Mouse (Mus musculus): Measurements from ENCODE around the gene Pts. TPM values are rescaled to one million over a fixed set of nuclear protein-coding genes. Genes with fewer than 3 reads are reported as not detected.

The Pts gene
- total RNA-seq, 2 experiments from 2014 or later, result 11.0 to 12.2 TPM

DNA sequence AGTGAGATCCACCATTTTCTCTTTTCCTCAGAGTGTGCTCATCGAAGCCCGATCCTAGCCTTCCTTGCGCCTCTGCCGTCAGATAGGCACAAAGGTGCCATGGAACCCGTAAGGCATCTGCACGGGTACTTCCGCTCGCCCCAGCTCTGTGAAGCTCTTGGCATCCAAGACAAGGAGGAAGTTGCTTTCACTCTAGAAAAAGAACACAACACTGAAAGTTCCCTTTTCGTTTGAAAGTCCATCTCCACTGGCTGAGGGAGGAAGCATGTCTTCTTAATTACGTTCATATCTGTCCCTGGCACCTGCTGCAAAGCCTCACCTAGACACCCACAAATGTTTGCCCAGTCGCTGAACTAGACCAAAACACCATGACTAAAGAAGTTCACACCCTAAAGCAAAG lies 4.8 kb upstream of the Pts start:
- no peak for DNase-seq (ENCODE audit: low spot score)

DNA sequence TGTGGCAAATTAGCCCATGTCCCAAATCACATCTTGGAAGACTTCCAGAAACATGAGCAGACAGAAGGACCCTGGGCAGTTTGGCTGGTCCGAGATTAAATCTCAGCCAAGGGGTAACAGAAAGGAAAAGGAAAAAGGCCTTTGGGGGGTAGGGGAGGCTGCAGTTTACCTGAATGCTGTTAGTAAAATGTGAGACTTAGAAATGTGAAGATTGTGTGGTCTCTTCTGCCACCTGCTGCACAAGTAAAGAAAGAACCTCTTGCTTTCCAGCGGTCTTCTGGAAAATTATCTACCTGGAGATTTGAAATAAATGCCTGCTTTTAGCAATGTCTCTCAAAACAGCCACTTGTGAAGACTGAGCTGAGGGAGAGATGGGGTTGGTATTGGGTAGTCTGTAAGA lies 2.4 kb upstream of the Pts start:
- no peak for DNase-seq (ENCODE audit: low spot score)

DNA sequence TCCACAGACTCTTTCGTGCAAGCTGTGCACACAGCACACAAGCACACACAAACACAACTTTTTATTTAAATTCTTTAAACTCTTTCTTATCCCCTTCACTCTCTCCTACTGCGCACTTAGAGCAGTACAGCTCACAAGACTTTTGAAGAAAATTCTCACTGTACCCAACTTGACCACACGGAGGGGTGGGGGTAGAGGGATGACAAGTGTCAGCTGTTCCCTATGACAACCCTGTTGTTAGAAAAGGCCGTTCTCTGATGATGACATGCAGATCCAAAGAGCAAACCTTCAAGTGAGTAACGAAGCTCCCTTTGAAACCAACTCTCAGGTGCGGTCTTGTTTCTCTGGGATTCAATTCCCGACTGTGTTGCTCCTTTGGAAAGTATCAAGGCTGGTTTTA lies 664 bp downstream of the Pts start:
- DNase-seq (ENCODE audit: low spot score), result no peak

DNA sequence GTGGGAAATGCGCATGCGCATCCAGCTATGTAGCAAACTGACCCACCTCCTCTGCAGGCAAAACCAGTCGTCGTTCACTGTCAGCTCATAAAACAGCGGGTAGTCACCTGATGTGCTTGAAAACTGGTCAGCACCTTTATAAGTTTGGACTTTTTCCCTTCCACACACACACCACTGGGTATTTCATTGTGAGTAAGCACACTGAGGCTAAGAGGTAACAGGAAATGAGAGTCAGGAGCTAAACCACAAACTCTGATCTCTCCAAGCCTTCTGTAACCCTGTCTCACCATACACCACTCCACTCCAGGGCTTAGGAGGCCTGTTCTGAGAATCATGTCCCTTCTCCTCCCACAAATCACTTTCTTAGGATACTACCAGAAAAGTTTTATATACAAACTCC lies 2.9 kb downstream of the Pts start:
- DNase-seq (ENCODE audit: low spot score), result no peak

DNA sequence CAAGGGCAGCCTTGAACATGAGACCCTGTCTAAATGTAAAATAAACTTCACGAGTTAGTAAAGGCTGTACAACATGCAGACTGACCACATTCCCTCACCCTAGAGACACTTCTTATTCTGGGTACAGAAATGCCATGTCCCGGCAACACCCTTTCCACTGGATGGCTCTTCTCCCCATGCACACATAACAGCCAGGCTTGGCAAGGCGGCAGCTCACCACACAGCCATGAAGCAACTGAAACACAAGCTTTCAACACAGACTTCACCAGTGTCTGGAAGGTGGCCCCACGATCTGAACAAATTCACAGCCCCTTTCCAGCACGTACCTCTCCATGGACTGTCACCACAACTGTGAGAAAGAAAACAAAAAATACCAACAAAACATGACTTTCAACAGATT lies 3.6 kb downstream of the Pts start:
- no peak for DNase-seq (ENCODE audit: low spot score)

DNA sequence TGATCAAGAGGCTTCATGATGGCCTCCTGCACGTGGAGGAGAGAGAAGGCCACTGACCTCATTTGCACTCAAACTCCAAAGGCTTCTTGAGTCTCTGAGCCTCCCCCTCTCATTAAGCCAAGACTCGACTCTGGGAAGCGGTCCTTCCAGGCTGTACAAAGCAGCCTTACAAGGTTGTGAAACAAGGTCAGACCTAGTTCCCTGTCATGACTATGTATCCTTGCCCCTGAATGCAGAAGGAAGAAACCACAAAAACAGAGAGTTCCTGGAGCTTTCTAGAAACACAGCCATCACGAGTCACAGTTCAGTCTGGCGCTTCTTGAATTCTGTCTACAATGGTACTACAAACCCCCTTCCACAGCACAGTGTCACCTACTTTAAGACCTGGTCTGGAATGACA lies 6.0 kb downstream of the Pts start:
- no peak for DNase-seq (ENCODE audit: low spot score)

DNA sequence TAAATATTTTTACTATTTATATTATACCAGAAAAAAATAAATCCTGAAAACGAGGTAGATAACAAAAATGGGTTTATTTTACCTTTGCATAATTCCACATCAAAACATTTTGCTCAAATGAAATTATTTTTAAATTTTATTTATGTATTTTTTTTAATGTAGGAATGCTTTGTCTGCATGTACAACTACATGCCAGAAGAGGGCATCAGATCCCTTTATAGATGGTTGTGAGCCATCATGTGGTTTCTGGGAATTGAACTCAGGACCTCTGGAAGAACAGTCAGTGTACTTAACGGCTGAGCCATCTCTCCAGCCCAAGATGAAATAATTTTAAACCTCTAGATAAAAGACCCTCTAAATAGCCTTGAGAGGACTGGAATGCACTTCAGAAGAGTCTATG lies 7.0 kb downstream of the Pts start:
- DNase-seq (ENCODE audit: low spot score), result no peak

DNA sequence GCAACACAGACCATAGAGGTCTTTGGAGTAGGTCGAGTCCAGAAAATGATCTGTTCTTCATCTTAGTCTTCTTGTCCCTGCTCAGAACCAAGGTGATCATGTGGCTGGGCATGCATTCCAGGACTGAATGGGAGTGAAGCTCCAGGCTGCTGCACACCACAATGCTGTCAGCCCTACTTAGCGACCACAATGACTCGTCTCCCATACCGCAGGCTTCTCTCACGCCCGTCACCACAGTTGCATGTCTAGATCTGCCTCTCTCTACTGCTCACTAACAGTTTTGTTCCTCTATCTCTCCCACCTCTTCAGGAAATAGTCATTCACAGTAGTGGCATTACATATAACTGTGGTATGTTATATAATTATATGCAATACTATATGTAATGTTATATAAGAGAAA lies 7.8 kb downstream of the Pts start:
- no peak for DNase-seq (ENCODE audit: low spot score)

DNA sequence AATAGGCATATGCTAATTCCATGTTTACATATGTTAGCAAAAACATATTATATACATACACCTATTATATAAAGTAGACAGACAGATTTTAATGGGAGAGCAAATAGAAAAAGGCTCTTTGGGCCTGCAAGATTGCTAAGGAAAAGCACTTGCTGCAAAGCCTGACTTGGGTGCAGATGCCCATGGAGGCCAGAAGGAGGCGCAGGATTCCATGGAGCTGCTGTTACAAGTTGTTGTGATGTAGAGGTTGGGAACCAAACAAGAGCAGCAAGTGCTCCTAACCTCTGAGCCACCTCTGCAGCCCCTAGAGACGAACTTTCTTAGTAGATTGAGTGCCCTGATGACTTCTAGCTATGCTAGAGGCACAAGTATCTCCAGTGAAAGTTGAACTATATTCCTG lies 9.7 kb downstream of the Pts start:
- DNase-seq (ENCODE audit: low spot score), result no peak

DNA sequence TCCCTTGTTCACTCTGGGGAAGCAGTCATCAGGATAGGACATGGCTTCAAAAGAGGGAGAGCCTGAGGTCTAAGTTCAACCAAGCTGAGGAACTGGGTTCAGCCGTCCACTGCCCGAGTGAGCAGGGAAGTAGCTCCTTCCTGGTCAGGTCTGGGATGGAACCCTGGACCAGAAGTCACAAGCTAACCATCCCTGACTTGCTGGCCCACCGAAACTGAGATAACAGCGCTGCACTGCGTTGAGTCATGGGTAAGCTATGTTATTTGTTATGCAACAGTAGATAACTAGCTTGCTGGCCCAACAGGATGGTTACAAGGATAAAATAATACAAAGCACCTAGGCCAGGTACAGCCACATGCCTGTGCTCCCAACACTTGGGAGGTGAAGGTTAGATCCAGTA lies 13.1 kb downstream of the Pts start:
- DNase-seq (ENCODE audit: low spot score), result no peak

DNA sequence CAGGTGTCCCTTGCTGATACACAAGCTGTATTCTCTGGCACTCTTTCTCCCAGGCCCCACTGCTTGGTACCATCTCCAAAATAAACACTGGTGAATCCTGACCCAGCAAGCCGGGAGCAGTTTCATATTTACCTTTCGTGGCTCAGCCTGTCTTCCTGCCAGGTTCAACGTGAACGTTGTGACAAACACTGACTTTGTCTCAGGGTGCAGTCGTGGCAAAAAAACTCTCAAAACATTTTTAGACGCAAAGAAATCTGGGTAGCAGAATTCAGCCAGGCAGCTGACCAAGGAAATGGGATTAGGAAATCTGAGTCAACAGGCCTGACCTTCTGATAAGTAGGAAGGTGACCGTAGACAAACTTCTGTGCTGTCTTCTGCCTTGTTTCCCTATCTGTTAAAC lies 21.0 kb downstream of the Pts start:
- no peak for DNase-seq (ENCODE audit: low spot score)

DNA sequence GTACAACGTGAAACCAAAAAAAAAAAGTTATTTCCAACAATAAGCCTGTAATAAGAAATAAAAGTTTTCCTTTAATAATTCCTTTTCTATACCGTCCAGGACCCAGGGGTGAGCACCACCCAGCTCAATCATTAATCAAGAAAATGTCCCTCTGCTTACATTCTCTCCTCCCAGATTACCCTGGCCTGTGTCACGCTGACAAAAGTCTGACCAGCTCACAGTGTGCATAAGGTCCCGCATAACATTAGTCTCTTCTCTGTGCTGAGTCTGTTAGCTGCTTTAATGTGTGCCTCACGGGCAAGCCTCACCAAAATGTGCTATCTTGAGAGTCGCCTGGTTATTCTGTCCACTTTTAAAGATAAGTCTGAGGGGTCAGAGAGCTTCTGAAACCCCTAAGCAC lies 23.1 kb downstream of the Pts start:
- no peak for DNase-seq (ENCODE audit: low spot score)

DNA sequence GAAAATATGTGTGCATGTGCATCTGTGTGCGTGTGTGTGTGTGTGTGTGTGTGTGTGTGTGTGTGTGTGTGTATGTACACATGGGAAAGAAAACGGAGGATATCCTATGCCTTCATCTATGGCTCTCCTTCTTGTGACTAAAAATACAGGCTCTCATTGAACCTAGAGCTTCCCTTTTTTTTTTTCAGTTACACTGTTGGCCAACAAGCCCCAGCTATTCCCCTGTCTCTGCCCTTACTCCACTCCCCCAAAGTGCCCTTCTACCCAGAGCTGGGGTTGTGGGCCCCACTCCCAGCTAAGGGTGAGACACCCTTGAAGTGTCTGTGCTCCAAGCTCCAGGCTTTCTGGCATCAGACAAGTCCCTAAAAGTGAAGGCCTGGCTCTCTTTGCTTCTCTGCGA lies 25.6 kb downstream of the Pts start:
- DNase-seq (ENCODE audit: low spot score), result no peak

DNA sequence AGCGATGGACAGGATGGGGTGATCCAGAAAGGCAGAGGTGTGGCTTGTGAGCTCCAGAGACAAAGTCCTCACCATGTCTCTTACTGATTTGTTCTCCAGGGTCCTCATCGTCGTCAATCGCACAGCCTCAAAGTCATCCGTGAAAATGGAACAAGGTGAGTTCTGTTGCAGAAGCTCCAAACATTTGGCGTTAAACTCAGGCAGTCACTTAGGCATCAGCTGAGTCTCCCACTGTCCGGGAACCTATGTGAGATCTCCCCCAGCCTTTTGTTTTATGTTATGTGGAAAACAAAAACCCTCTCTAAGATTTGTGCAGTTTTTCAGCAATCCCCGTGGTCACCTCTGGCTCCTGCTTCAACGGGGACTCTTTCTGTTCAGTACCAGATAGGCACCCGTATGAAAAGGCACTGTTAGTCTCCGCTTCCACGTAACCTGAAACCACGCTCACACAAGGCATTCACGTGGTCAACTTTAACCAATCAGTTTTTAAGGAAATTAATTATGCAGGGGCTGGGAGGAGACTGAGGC lies 27.5 kb downstream of the Pts start:
- DNase-seq (ENCODE audit: low spot score), result no peak

DNA sequence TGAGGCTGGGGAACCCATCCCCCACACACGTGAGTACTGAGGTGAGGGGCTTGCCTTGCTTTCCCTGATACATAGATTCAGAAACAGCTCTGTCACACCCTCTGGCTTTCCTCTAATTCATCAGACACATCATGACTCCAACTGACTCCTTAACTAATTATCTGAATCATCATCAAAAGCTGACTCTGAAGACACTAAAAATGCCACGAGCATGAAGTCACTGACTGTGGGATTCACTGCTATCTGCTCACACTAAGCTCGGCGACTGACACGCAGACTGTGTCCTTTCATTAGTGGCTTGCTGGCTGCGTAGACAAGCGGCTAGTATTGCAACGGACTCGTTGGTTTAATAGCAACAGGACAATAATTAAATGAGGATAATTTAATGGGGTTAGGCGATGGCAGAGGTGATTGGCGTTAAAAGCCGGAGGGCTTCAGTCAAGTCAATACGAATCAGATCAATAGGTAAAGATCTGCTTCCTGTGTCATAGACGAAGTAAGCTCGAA lies 28.0 kb downstream of the Pts start:
- DNase-seq (ENCODE audit: low spot score), result no peak

DNA sequence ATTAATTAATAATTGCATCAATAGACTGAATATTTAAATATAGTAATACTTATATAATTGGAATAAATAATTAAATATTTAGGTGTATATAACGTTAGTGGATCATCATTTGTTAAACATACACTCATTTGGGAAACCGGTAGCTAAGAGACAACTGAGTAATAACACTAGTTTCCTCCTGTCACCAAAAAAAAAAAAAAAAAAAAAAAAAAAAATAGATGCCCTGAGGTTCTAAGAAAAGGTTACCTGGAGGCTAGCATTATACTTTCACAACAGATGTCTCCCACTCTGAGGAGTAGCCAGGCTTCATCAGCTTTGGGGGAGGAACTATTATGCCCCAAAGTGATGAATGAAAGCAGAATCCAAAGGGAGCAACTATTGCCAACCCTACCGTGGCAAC lies 28.7 kb downstream of the Pts start:
- no peak for DNase-seq (ENCODE audit: low spot score)

DNA sequence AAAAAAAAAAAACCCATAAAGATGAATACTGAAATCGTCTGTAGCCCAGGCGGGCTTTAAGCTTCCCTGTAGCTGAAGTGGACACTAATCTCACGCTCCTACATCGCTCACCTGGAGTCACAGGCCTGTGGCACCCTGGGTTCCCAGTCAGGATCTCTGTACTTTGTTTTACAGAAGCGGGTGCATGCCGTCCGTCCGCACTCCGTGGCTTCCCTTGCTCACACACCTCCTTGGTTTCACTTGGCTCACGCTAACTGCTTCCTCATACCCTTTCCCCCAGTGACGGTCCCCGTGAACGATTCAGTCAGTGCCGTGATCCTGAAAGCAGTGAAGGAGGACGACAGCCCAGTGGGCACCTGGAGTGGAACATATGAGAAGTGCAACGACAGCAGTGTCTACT lies 29.7 kb downstream of the Pts start:
- DNase-seq (ENCODE audit: low spot score), result no peak

DNA sequence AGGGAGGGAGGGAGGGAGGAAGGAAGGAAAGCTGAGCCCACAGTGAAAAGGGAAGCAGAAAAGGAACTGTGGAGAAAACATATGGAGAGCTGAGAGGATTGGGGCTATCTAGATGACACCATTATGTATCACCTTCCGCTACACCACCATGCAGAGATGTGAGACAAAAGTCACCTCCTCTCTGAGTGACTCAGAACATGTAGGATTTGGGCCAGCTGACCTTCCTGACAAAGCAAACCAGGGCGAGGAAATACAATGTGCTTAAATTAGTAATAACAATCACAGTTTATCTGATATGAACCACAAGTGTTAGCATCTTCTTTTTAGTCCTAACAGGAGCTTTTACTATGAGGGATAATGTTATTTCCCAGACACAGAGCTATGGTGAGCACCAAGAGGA lies 31.0 kb downstream of the Pts start:
- DNase-seq (ENCODE audit: low spot score), result no peak

DNA sequence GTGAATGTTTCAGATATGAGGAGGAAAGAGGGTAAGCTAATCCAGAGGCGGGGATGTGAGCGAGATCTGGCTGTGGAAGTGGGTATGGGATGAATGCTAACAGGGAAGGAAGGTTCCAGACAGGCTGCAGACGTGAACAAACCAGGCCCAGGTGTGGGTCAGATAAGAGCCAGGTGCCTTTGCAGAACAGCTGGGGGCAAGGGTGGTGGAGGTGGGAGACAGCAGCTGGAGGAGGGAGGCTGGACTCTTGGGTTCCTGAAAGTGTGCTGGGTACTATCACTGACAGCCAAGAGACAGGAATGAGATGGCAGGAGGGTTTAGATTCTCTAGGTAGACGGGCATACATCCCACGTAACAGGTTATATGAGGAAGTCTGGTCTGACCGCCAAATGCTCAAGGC lies 31.4 kb downstream of the Pts start:
- DNase-seq (ENCODE audit: low spot score), result no peak

DNA sequence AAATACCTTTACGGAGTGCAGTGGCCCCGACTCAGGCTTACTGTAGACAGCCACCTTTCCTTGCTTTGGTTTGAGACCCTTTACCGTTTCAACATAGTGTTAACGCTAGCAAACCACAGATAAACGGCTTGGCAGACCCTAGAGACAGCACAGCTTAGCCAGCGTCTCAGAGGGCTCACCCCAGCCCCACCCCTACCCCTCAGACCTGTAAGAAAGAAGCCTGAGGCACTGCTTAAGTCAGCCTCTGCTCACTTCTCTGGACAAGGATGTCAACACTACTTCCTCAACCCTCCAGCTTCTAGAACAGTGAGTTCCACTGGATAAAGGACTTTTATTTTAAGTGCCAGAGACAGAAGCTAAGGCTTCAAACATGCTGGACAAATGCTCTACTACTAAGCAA lies 32.0 kb downstream of the Pts start:
- DNase-seq (ENCODE audit: low spot score), result no peak

DNA sequence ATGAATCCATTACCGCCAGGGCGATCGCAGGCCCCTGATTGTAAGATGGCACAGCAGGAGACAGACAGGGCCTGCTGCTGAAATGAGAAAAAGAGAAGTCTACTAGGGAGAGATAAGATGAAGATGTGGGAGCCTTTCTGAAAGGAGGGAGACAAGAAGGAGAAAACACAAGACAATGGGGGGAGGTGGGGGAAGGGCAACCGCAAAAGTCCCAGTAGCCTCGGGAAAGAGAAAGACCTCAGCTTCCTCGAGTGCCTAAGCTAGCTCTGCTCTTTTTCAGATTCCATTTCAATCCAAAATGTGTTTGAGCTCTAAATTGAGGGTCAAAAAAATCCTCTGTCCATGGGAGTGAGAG lies 32.4 kb downstream of the Pts start:
- no peak for DNase-seq (ENCODE audit: low spot score)

DNA sequence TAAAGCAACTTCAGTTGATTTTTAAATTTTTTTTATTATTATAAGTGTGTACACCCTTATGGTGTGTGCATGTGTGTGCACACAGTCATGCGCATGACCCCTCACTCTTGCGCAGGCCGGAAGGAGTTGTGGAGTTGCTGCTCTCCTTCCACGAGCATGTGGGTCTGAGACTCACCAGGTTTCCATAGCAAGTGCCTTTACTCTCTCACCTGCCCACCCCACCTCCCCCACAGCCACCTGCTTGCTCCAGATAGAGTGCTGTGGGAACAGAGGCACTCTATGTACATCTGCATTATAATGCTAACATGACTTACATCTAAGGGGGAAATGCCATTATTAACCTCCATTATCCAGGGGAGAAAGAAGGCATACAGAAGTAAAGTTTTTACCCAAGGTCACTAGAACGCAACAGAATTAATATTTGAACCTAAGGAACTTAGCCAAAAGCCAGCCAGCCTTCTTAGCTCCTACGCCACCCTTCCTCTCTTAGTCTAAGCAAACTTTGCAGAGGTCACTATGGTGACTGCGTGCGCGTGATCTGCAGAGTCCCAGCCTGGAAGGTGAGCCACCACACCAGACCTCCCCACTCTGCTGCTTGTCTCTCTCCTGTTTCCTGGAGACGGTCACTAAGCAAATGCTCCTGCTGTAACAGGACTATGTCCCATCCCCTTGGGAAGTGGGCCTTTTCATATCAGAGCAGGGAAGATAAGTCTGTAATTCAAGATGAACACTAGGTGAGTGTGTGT lies 32.9 kb downstream of the Pts start:
- DNase-seq (ENCODE audit: low spot score), result no peak

DNA sequence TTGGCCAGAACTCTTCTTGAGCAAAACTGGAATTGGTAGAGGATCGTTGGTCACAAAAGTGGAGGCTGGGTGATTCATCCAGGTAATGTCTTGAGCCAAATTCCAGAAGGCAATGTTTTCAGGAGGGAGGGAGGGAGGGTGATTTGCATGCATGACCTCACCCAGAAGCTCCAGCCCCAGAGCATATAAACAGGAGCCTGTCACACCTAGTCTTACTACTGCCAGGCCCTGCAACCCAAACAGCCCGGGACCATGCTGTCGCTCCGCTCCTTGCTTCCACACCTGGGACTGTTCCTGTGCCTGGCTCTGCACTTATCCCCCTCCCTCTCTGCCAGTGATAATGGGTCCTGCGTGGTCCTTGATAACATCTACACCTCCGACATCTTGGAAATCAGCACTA lies 34.2 kb downstream of the Pts start, which contains the start of gene Plet1:
TSS of gene Plet1 (plus strand) at position 215 of the 400 bp plus-strand sequence.
- DNase-seq (ENCODE audit: low spot score), result no peak

DNA sequence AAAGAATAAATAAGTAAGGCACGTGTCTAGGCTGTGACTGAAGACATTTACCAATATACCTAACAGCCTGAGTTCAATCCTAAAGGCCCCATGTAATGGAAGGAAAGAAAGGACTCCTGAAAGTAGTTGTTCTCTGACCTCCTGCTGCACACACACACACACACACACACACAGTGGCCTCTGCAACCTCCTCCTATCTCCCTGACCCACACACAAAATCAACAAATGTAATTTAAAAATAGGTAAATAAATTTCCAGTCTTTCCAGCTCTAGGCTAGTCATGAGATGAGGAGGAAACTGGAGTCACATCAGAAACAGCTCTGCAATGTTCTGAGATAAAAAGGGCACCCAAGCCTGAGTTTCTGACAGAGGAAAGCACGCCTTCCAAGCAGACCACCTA lies 34.7 kb downstream of the Pts start:
- no peak for DNase-seq (ENCODE audit: low spot score)

Data from gastrocnemius, adult 18-20 months (tissue).